Mouse (Mus musculus): ENCODE results near the gene Glrx. TPM values are rescaled to one million over a fixed set of nuclear protein-coding genes. Genes with fewer than 3 reads are reported as not detected.
A peak's percentile ranks its signal among the peaks of the same experiment; 100 is the strongest.

Glrx gene
- total and polyA plus RNA-seq, 2 experiments, result 41.4 to 86.8 TPM

GRCm38 (mm10) chr13:75830708-75831107 lies 9.0 kb upstream of the Glrx start:
- Histone ChIP-seq H3K36me3 (ENCODE audit: control insufficient read depth, insufficient read depth, low read length) (no peaks in the 10 kb centered on the region), H3K4me1 (ENCODE audit: control insufficient read depth, insufficient read depth, low read length) (0 out of 2 replicates have a peak, but pooled peaks cover 3% of the 10 kb centered on the region), H3K79me2 (ENCODE audit: control insufficient read depth, insufficient read depth, low read length) (no peaks in the 10 kb centered on the region), H3K27ac (replicated peaks; ENCODE audit: insufficient read depth, low read depth, low read length) (no peak overlapping the region), H3K4me3 (ENCODE audit: insufficient read depth, low read depth, low read length) (no peak overlapping the region), H3K9ac (ENCODE audit: low read depth, low read length) (no peak overlapping the region), H3K27me3 (ENCODE audit: control insufficient read depth, insufficient read depth, low read length) (no peaks in the 10 kb centered on the region)
- peak; percentile 26 for DNase-seq (ENCODE audit: extremely low read depth, low read depth, low spot score)
- WGBS, result 72% methylated on average over 1 of the region's 1 CpGs
- no peak for TF ChIP-seq CTCF (IDR thresholded peaks at IDR 0.05; ENCODE audit: low read depth, low read length)
- TF ChIP-seq POLR2A (IDR thresholded peaks at IDR 0.05; ENCODE audit: extremely low read depth, insufficient read depth, low read length), result no peak

- H3K27ac ChIP-seq (replicated peaks; ENCODE audit: insufficient read depth, low read depth, low read length), result no peak overlapping the region
Measured at GRCm38 (mm10) chr13:75831710-75832109, 8.0 kb upstream of the Glrx start.

GRCm38 (mm10) chr13:75832697-75833096 lies 7.0 kb upstream of the Glrx start:
- Histone ChIP-seq H3K9ac (ENCODE audit: low read depth, low read length) (no peak overlapping the region), H3K36me3 (ENCODE audit: control insufficient read depth, insufficient read depth, low read length) (no peaks in the 10 kb centered on the region), H3K79me2 (ENCODE audit: control insufficient read depth, insufficient read depth, low read length) (no peaks in the 10 kb centered on the region), H3K4me1 (ENCODE audit: control insufficient read depth, insufficient read depth, low read length) (0 out of 2 replicates have a peak, but pooled peaks cover 3% of the 10 kb centered on the region), H3K4me3 (ENCODE audit: insufficient read depth, low read depth, low read length) (no peak overlapping the region), H3K27me3 (ENCODE audit: control insufficient read depth, insufficient read depth, low read length) (no peaks in the 10 kb centered on the region), H3K27ac (replicated peaks; ENCODE audit: insufficient read depth, low read depth, low read length) (no peak overlapping the region)
- TF ChIP-seq POLR2A (IDR thresholded peaks at IDR 0.05; ENCODE audit: extremely low read depth, insufficient read depth, low read length) (no peak), CTCF (IDR thresholded peaks at IDR 0.05; ENCODE audit: low read depth, low read length) (no peak)
- no peak for DNase-seq (ENCODE audit: extremely low read depth, low read depth, low spot score)

More at GRCm38 (mm10) chr13:75831710-75832109, 8.0 kb upstream of the Glrx start:
- TF ChIP-seq POLR2A (IDR thresholded peaks at IDR 0.05; ENCODE audit: extremely low read depth, insufficient read depth, low read length) (no peak), CTCF (IDR thresholded peaks at IDR 0.05; ENCODE audit: low read depth, low read length) (no peak)
- DNase-seq (ENCODE audit: extremely low read depth, low read depth, low spot score), result peak; percentile 13
- Histone ChIP-seq H3K4me1 (ENCODE audit: control insufficient read depth, insufficient read depth, low read length) (0 out of 2 replicates have a peak, but pooled peaks cover 3% of the 10 kb centered on the region), H3K4me3 (ENCODE audit: insufficient read depth, low read depth, low read length) (no peak overlapping the region), H3K27me3 (ENCODE audit: control insufficient read depth, insufficient read depth, low read length) (no peaks in the 10 kb centered on the region), H3K79me2 (ENCODE audit: control insufficient read depth, insufficient read depth, low read length) (no peaks in the 10 kb centered on the region), H3K36me3 (ENCODE audit: control insufficient read depth, insufficient read depth, low read length) (no peaks in the 10 kb centered on the region), H3K9ac (ENCODE audit: low read depth, low read length) (no peak overlapping the region)
- 56% methylated on average over 6 of the region's 6 CpGs for WGBS

GRCm38 (mm10) chr13:75833499-75833898 lies 6.2 kb upstream of the Glrx start:
- TF ChIP-seq CTCF (IDR thresholded peaks at IDR 0.05; ENCODE audit: low read depth, low read length) (no peak), POLR2A (IDR thresholded peaks at IDR 0.05; ENCODE audit: extremely low read depth, insufficient read depth, low read length) (no peak)
- no peak overlapping the region for H3K4me3 ChIP-seq (ENCODE audit: insufficient read depth, low read depth, low read length)
- H3K9ac ChIP-seq (ENCODE audit: low read depth, low read length), result no peak overlapping the region
- no peak overlapping the region for H3K27ac ChIP-seq (replicated peaks; ENCODE audit: insufficient read depth, low read depth, low read length)
- 0 out of 2 replicates have a peak, but pooled peaks cover 3% of the 10 kb centered on the region for H3K4me1 ChIP-seq (ENCODE audit: control insufficient read depth, insufficient read depth, low read length)
- H3K79me2 ChIP-seq (ENCODE audit: control insufficient read depth, insufficient read depth, low read length), result no peaks in the 10 kb centered on the region
- no peaks in the 10 kb centered on the region for H3K27me3 ChIP-seq (ENCODE audit: control insufficient read depth, insufficient read depth, low read length)
- no peaks in the 10 kb centered on the region for H3K36me3 ChIP-seq (ENCODE audit: control insufficient read depth, insufficient read depth, low read length)
- DNase-seq (ENCODE audit: extremely low read depth, low read depth, low spot score), result no peak

GRCm38 (mm10) chr13:75835461-75835860 lies 4.2 kb upstream of the Glrx start:
- TF ChIP-seq POLR2A (IDR thresholded peaks at IDR 0.05; ENCODE audit: extremely low read depth, insufficient read depth, low read length) (no peak), CTCF (IDR thresholded peaks at IDR 0.05; ENCODE audit: low read depth, low read length) (no peak)
- Histone ChIP-seq H3K9ac (ENCODE audit: low read depth, low read length) (no peak overlapping the region), H3K27me3 (ENCODE audit: control insufficient read depth, insufficient read depth, low read length) (no peaks in the 10 kb centered on the region), H3K79me2 (ENCODE audit: control insufficient read depth, insufficient read depth, low read length) (no peaks in the 10 kb centered on the region), H3K27ac (replicated peaks; ENCODE audit: insufficient read depth, low read depth, low read length) (no peak overlapping the region), H3K4me1 (ENCODE audit: control insufficient read depth, insufficient read depth, low read length) (peaks cover 6% of the 10 kb centered on the region; the same call in 1 of the 2 replicates), H3K4me3 (ENCODE audit: insufficient read depth, low read depth, low read length) (no peak overlapping the region), H3K36me3 (ENCODE audit: control insufficient read depth, insufficient read depth, low read length) (no peaks in the 10 kb centered on the region)
- 53% methylated on average over 2 of the region's 2 CpGs for WGBS
- peak; percentile 33 for DNase-seq (ENCODE audit: extremely low read depth, low read depth, low spot score)

- Histone ChIP-seq H3K27ac (replicated peaks; ENCODE audit: insufficient read depth, low read depth, low read length) (no peak overlapping the region), H3K4me1 (ENCODE audit: control insufficient read depth, insufficient read depth, low read length) (peaks cover 16% of the 10 kb centered on the region), H3K9ac (ENCODE audit: low read depth, low read length) (no peak overlapping the region), H3K27me3 (ENCODE audit: control insufficient read depth, insufficient read depth, low read length) (no peaks in the 10 kb centered on the region), H3K79me2 (ENCODE audit: control insufficient read depth, insufficient read depth, low read length) (no peaks in the 10 kb centered on the region; the same call in 1 of the 2 replicates), H3K4me3 (ENCODE audit: insufficient read depth, low read depth, low read length) (no peak overlapping the region), H3K36me3 (ENCODE audit: control insufficient read depth, insufficient read depth, low read length) (no peaks in the 10 kb centered on the region)
- 95% methylated on average over 4 of the region's 4 CpGs for WGBS
- no peak for DNase-seq (ENCODE audit: extremely low read depth, low read depth, low spot score)
- TF ChIP-seq POLR2A (IDR thresholded peaks at IDR 0.05; ENCODE audit: extremely low read depth, insufficient read depth, low read length), result no peak
Measured at GRCm38 (mm10) chr13:75838506-75838905, 1.2 kb upstream of the Glrx start.

All from liver, adult 2 months (tissue).